Mouse (Mus musculus): ENCODE data around the gene Appl2. TPM values are rescaled to one million over a fixed set of nuclear protein-coding genes. Genes with fewer than 3 reads are reported as not detected.

The Appl2 gene
- polyA plus RNA-seq, 1 experiment from 2014 or later, result 31.0 TPM

GRCm38 (mm10) chr10:83628241-83628640, 20.3 kb downstream of the Appl2 start:
- 88% methylated on average over 4 of the region's 4 CpGs for WGBS
- no peak overlapping the region for H3K4me3 ChIP-seq (ENCODE audit: low read depth, low read length)
- no peak overlapping the region for H3K9ac ChIP-seq (ENCODE audit: low read length)
- no peaks in the 10 kb centered on the region; the same call in none of the 2 replicates for H3K36me3 ChIP-seq (ENCODE audit: control insufficient read depth, insufficient read depth, low read length)
- H3K4me1 ChIP-seq (ENCODE audit: control insufficient read depth, insufficient read depth, low read length), result no peaks in the 10 kb centered on the region
- DNase-seq (ENCODE audit: low spot score) (no peak), ATAC-seq (ENCODE audit: insufficient read depth, low FRiP score, low TSS enrichment) (no peak)
- no peak overlapping the region for H3K4me2 ChIP-seq (ENCODE audit: low read depth)
- H3K27ac ChIP-seq (ENCODE audit: low read depth, low read length), result no peak overlapping the region
- H3K27me3 ChIP-seq (ENCODE audit: control insufficient read depth, insufficient read depth, low read length), result no peaks in the 10 kb centered on the region
- no peaks in the 10 kb centered on the region for H3K9me3 ChIP-seq (ENCODE audit: control insufficient read depth, low read length)

GRCm38 (mm10) chr10:83627113-83627687, 21.3 kb downstream of the Appl2 start:
- H3K36me3 ChIP-seq (ENCODE audit: control insufficient read depth, insufficient read depth, low read length), result no peaks in the 10 kb centered on the region; the same call in none of the 2 replicates
- no peak for ATAC-seq (ENCODE audit: insufficient read depth, low FRiP score, low TSS enrichment)
- H3K4me2 ChIP-seq (ENCODE audit: low read depth), result no peak overlapping the region
- DNase-seq (ENCODE audit: low spot score), result no peak
- no peaks in the 10 kb centered on the region for H3K27me3 ChIP-seq (ENCODE audit: control insufficient read depth, insufficient read depth, low read length)
- H3K4me1 ChIP-seq (ENCODE audit: control insufficient read depth, insufficient read depth, low read length), result no peaks in the 10 kb centered on the region
- 93% methylated on average over 9 of the region's 9 CpGs for WGBS
- H3K9me3 ChIP-seq (ENCODE audit: control insufficient read depth, low read length), result no peaks in the 10 kb centered on the region
- no peak overlapping the region for H3K4me3 ChIP-seq (ENCODE audit: low read depth, low read length)
- no peak overlapping the region for H3K9ac ChIP-seq (ENCODE audit: low read length)
- no peak overlapping the region for H3K27ac ChIP-seq (ENCODE audit: low read depth, low read length)

GRCm38 (mm10) chr10:83624841-83625240, 23.7 kb downstream of the Appl2 start:
- ATAC-seq (ENCODE audit: insufficient read depth, low FRiP score, low TSS enrichment) (no peak), DNase-seq (ENCODE audit: low spot score) (no peak)
- Histone ChIP-seq H3K27me3 (ENCODE audit: control insufficient read depth, insufficient read depth, low read length) (no peaks in the 10 kb centered on the region), H3K9me3 (ENCODE audit: control insufficient read depth, low read length) (no peaks in the 10 kb centered on the region), H3K4me2 (ENCODE audit: low read depth) (no peak overlapping the region), H3K4me1 (ENCODE audit: control insufficient read depth, insufficient read depth, low read length) (no peaks in the 10 kb centered on the region), H3K4me3 (ENCODE audit: low read depth, low read length) (no peak overlapping the region), H3K36me3 (ENCODE audit: control insufficient read depth, insufficient read depth, low read length) (no peaks in the 10 kb centered on the region; the same call in none of the 2 replicates), H3K9ac (ENCODE audit: low read length) (no peak overlapping the region), H3K27ac (ENCODE audit: low read depth, low read length) (no peak overlapping the region)
- WGBS, result 92% methylated on average over 12 of the region's 12 CpGs

- Histone ChIP-seq H3K9ac (ENCODE audit: low read length) (no peak overlapping the region), H3K27me3 (ENCODE audit: control insufficient read depth, insufficient read depth, low read length) (no peaks in the 10 kb centered on the region), H3K4me3 (ENCODE audit: low read depth, low read length) (no peak overlapping the region), H3K4me1 (ENCODE audit: control insufficient read depth, insufficient read depth, low read length) (no peaks in the 10 kb centered on the region), H3K36me3 (ENCODE audit: control insufficient read depth, insufficient read depth, low read length) (no peaks in the 10 kb centered on the region; the same call in none of the 2 replicates), H3K4me2 (ENCODE audit: low read depth) (no peak overlapping the region), H3K27ac (ENCODE audit: low read depth, low read length) (no peak overlapping the region), H3K9me3 (ENCODE audit: control insufficient read depth, low read length) (no peaks in the 10 kb centered on the region)
- no peak for DNase-seq (ENCODE audit: low spot score)
- WGBS, result 82% methylated on average over 8 of the region's 8 CpGs
- no peak for ATAC-seq (ENCODE audit: insufficient read depth, low FRiP score, low TSS enrichment)
These were observed 24.5 kb downstream of the Appl2 start for GRCm38 (mm10) chr10:83624065-83624464.

GRCm38 (mm10) chr10:83620350-83621055, 28.0 kb downstream of the Appl2 start:
- DNase-seq (ENCODE audit: low spot score) (no peak), ATAC-seq (ENCODE audit: insufficient read depth, low FRiP score, low TSS enrichment) (no peak)
- Histone ChIP-seq H3K9ac (ENCODE audit: low read length) (no peak overlapping the region), H3K36me3 (ENCODE audit: control insufficient read depth, insufficient read depth, low read length) (no peaks in the 10 kb centered on the region; the same call in 1 of the 2 replicates), H3K4me3 (ENCODE audit: low read depth, low read length) (no peak overlapping the region), H3K27me3 (ENCODE audit: control insufficient read depth, insufficient read depth, low read length) (no peaks in the 10 kb centered on the region), H3K9me3 (ENCODE audit: control insufficient read depth, low read length) (no peaks in the 10 kb centered on the region), H3K4me2 (ENCODE audit: low read depth) (no peak overlapping the region), H3K27ac (ENCODE audit: low read depth, low read length) (no peak overlapping the region), H3K4me1 (ENCODE audit: control insufficient read depth, insufficient read depth, low read length) (no peaks in the 10 kb centered on the region)
- 90% methylated on average over 24 of the region's 24 CpGs for WGBS

- DNase-seq (ENCODE audit: low spot score) (no peak), ATAC-seq (ENCODE audit: insufficient read depth, low FRiP score, low TSS enrichment) (no peak)
- Histone ChIP-seq H3K4me3 (ENCODE audit: low read depth, low read length) (no peak overlapping the region), H3K27ac (ENCODE audit: low read depth, low read length) (no peak overlapping the region), H3K27me3 (ENCODE audit: control insufficient read depth, insufficient read depth, low read length) (no peaks in the 10 kb centered on the region), H3K4me1 (ENCODE audit: control insufficient read depth, insufficient read depth, low read length) (no peaks in the 10 kb centered on the region), H3K4me2 (ENCODE audit: low read depth) (no peak overlapping the region), H3K9ac (ENCODE audit: low read length) (no peak overlapping the region), H3K9me3 (ENCODE audit: control insufficient read depth, low read length) (no peaks in the 10 kb centered on the region), H3K36me3 (ENCODE audit: control insufficient read depth, insufficient read depth, low read length) (no peaks in the 10 kb centered on the region; the same call in 1 of the 2 replicates)
- WGBS, result 82% methylated on average over 12 of the region's 12 CpGs
These were observed 29.6 kb downstream of the Appl2 start for GRCm38 (mm10) chr10:83618819-83619440.

- no peaks in the 10 kb centered on the region for H3K4me1 ChIP-seq (ENCODE audit: control insufficient read depth, insufficient read depth, low read length)
- no peaks in the 10 kb centered on the region for H3K36me3 ChIP-seq (ENCODE audit: control insufficient read depth, insufficient read depth, low read length)
- H3K4me3 ChIP-seq (ENCODE audit: low read depth, low read length), result no peak overlapping the region
- H3K4me2 ChIP-seq (ENCODE audit: low read depth), result no peak overlapping the region
- H3K9ac ChIP-seq (ENCODE audit: low read length), result no peak overlapping the region
- H3K27ac ChIP-seq (ENCODE audit: low read depth, low read length), result no peak overlapping the region
- H3K9me3 ChIP-seq (ENCODE audit: control insufficient read depth, low read length), result no peaks in the 10 kb centered on the region
- no peak for ATAC-seq (ENCODE audit: insufficient read depth, low FRiP score, low TSS enrichment)
- peak; percentile 58 for DNase-seq (ENCODE audit: low spot score)
- no peaks in the 10 kb centered on the region for H3K27me3 ChIP-seq (ENCODE audit: control insufficient read depth, insufficient read depth, low read length)
- WGBS, result 57% methylated on average over 10 of the region's 10 CpGs
These were observed 31.2 kb downstream of the Appl2 start for GRCm38 (mm10) chr10:83617366-83617765.

GRCm38 (mm10) chr10:83612648-83613215, 35.8 kb downstream of the Appl2 start:
- Histone ChIP-seq H3K4me1 (ENCODE audit: control insufficient read depth, insufficient read depth, low read length) (no peaks in the 10 kb centered on the region), H3K27me3 (ENCODE audit: control insufficient read depth, insufficient read depth, low read length) (no peaks in the 10 kb centered on the region), H3K9me3 (ENCODE audit: control insufficient read depth, low read length) (no peaks in the 10 kb centered on the region), H3K9ac (ENCODE audit: low read length) (no peak overlapping the region), H3K4me2 (ENCODE audit: low read depth) (no peak overlapping the region), H3K27ac (ENCODE audit: low read depth, low read length) (no peak overlapping the region), H3K36me3 (ENCODE audit: control insufficient read depth, insufficient read depth, low read length) (peaks cover 2% of the 10 kb centered on the region; the same call in 1 of the 2 replicates), H3K4me3 (ENCODE audit: low read depth, low read length) (no peak overlapping the region)
- 93% methylated on average over 14 of the region's 14 CpGs for WGBS
- no peak for ATAC-seq (ENCODE audit: insufficient read depth, low FRiP score, low TSS enrichment)
- no peak for DNase-seq (ENCODE audit: low spot score)
